Mouse (Mus musculus) megakaryocyte, embryonic 14.5 days (primary cell): ENCODE measurements around the gene Pdk2.

ENCODE experiments used
- FLI1 ChIP-seq: IDR thresholded peaks from 2 replicates; pipeline ENCODE4 v1.6.1; 2012; ENCODE audit warnings: low read length, inconsistent platforms, mixed read lengths
- GATA1 ChIP-seq: IDR thresholded peaks from 3 replicates; pipeline ENCODE4 v1.6.1; 2012; ENCODE audit warnings: mixed read lengths, low read length, inconsistent platforms, borderline replicate concordance

GRCm38 (mm10) chr11:95022237-95022992 is 18.7 kb downstream of the Pdk2 start:
- TF ChIP-seq GATA1 (no peak), FLI1 (no peak)
